Mouse (Mus musculus): Measurements from ENCODE around the gene Knstrn. TPM values are rescaled to one million over a fixed set of nuclear protein-coding genes. Genes with fewer than 3 reads are reported as not detected.
A peak's percentile ranks its signal among the peaks of the same experiment; 100 is the strongest.

The Knstrn gene
- polyA plus RNA-seq, 1 experiment from 2014 or later, result 94.0 TPM

- no peaks in the 10 kb centered on the region for H3K36me3 ChIP-seq (ENCODE audit: control insufficient read depth, insufficient read depth)
- no peak overlapping the region for H3K4me3 ChIP-seq (ENCODE audit: low read length)
- 55% methylated on average over 2 of the region's 2 CpGs for WGBS
- H3K4me2 ChIP-seq (ENCODE audit: low read depth, low read length), result no peak overlapping the region
- peaks cover 11% of the 10 kb centered on the region for H3K4me1 ChIP-seq (ENCODE audit: control insufficient read depth, insufficient read depth, low read length)
- H3K9me3 ChIP-seq (replicated peaks; ENCODE audit: control insufficient read depth, low read length), result no peaks in the 10 kb centered on the region
- H3K9ac ChIP-seq (ENCODE audit: low read length), result no peak overlapping the region
- H3K27me3 ChIP-seq (ENCODE audit: control insufficient read depth, insufficient read depth, low read length), result no peaks in the 10 kb centered on the region; the same call in none of the 2 replicates
- peak overlapping the region; percentile 30; the same call in 1 of the 2 replicates for H3K27ac ChIP-seq (ENCODE audit: low read length)
- no peak for ATAC-seq (replicated peaks; ENCODE audit: extremely low read depth, insufficient read depth, low FRiP score)
Measured at GRCm38 (mm10) chr2:118776295-118776694, 37.5 kb upstream of the Knstrn start.

DNA sequence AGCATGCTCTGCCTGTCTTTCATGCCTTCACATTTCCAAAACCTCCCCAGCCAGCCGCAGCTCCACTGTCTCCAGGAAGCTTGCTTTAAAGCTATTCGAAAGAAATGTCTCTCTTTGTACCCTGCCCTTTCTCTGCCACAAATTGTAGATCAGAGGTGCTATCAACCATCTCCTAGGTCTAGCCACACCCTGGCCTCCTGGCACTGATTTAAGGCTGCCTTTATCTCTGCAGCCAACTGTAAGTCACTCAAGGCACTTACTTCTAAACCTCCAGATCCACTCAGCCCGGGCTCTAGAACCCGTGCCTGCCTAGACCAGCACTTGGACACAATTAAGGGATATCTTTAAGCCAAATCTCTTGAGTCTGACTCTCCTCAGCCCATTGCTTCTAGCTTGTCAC is 35.4 kb upstream of the Knstrn start:
- 76% methylated on average over 4 of the region's 4 CpGs for WGBS
- no peaks in the 10 kb centered on the region; the same call in none of the 2 replicates for H3K27me3 ChIP-seq (ENCODE audit: control insufficient read depth, insufficient read depth, low read length)
- no peak overlapping the region for H3K27ac ChIP-seq (ENCODE audit: low read length)
- no peak overlapping the region for H3K9ac ChIP-seq (ENCODE audit: low read length)
- H3K36me3 ChIP-seq (ENCODE audit: control insufficient read depth, insufficient read depth), result no peaks in the 10 kb centered on the region
- no peaks in the 10 kb centered on the region for H3K9me3 ChIP-seq (replicated peaks; ENCODE audit: control insufficient read depth, low read length)
- H3K4me3 ChIP-seq (ENCODE audit: low read length), result no peak overlapping the region
- peaks cover 11% of the 10 kb centered on the region for H3K4me1 ChIP-seq (ENCODE audit: control insufficient read depth, insufficient read depth, low read length)
- no peak for ATAC-seq (replicated peaks; ENCODE audit: extremely low read depth, insufficient read depth, low FRiP score)
- no peak overlapping the region for H3K4me2 ChIP-seq (ENCODE audit: low read depth, low read length)

DNA sequence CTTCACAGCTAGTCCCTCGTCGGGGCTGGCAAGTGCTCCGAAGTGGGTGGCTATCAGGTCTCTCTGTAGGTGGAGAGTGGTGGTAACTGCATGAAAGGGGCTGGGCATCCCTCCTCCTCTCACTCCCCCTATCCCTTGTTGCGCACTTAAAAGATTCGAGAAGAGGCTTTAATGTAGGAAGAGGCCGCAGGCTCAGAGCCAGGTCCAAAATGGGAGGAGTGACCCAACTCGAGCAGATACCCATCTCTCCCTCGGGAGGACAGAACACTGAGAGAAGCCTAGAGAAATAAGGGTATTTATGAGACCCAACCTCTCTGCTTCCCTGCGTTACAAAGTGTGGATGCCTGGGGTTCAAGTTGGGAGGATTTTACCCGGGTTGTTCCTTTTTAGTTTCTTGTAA is 34.7 kb upstream of the Knstrn start:
- H3K27ac ChIP-seq (ENCODE audit: low read length), result no peak overlapping the region
- no peaks in the 10 kb centered on the region for H3K9me3 ChIP-seq (replicated peaks; ENCODE audit: control insufficient read depth, low read length)
- peak overlapping the region; percentile 39 for H3K4me3 ChIP-seq (ENCODE audit: low read length)
- ATAC-seq (replicated peaks; ENCODE audit: extremely low read depth, insufficient read depth, low FRiP score), result no peak
- H3K36me3 ChIP-seq (ENCODE audit: control insufficient read depth, insufficient read depth), result no peaks in the 10 kb centered on the region
- 11% methylated on average over 10 of the region's 10 CpGs for WGBS
- no peaks in the 10 kb centered on the region; the same call in none of the 2 replicates for H3K27me3 ChIP-seq (ENCODE audit: control insufficient read depth, insufficient read depth, low read length)
- H3K4me1 ChIP-seq (ENCODE audit: control insufficient read depth, insufficient read depth, low read length), result peaks cover 11% of the 10 kb centered on the region
- peak overlapping the region; percentile 68 for H3K4me2 ChIP-seq (ENCODE audit: low read depth, low read length)
- H3K9ac ChIP-seq (ENCODE audit: low read length), result 0 out of 2 replicates have a peak overlapping the region, but pooled peaks have one; percentile 14

DNA sequence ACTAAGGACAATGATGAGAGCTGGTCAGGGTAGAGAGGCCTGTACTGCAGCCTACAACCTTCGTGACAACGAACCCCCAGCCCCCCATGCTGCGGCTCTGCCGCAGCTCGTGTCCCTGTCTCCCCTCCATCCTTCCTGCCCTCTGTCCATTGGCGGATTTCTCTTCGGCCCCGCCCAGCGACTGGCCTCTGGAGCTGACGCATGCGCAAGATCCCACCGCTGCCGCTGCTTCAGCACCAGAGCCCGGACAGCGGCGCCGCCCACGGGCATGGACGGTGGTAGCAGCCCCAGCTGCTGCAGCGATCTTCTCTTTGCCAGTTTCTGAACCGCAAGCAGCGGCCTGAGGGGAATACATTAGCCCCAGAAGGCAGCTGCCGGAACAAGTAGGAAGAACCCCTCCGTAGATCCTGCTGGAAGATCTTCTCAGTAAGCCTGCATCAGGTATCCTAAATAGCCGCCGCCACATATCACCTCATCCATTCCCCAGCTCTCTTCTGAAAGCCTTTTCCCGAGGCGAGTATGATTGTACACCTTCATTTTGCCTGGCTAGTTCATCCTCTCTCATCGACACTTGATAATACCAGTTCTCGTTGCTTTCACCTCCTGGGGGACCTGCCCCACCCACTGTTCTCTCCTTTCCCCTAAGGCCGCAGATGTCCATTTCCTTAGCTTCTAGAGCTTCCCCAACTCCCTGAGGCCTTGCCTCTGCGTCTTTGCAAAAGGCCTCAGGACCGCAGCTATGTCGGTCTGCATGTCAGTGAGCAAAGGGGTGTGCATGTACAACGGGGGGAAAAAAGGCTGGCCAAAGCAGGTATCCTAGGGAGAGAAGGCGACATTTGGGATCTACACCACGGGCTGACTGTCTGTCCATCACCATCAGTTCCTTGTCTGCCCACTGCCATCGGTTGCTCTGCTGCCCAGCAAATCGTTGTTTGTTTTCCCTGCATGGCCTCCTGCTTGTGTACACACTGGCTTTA is 34.0 kb upstream of the Knstrn start, which contains the start of gene Disp2:
Gene Disp2, plus strand, starts transcription at position 216 of the 977 bp plus-strand sequence.
- peak; percentile 83 for ATAC-seq (replicated peaks; ENCODE audit: extremely low read depth, insufficient read depth, low FRiP score)
- Histone ChIP-seq H3K4me1 (ENCODE audit: control insufficient read depth, insufficient read depth, low read length) (peaks cover 11% of the 10 kb centered on the region), H3K4me2 (ENCODE audit: low read depth, low read length) (peak within 1 kb of the TSS; percentile 68), H3K9me3 (replicated peaks; ENCODE audit: control insufficient read depth, low read length) (no peaks in the 10 kb centered on the region), H3K27ac (ENCODE audit: low read length) (no peak within 1 kb of the TSS), H3K36me3 (ENCODE audit: control insufficient read depth, insufficient read depth) (no peaks in the 10 kb centered on the region), H3K4me3 (ENCODE audit: low read length) (peak within 1 kb of the TSS; percentile 39), H3K27me3 (ENCODE audit: control insufficient read depth, insufficient read depth, low read length) (no peaks in the 10 kb centered on the region; the same call in none of the 2 replicates), H3K9ac (ENCODE audit: low read length) (0 out of 2 replicates have a peak within 1 kb of the TSS, but pooled peaks have one; percentile 14)
- WGBS, result 12% methylated on average over 39 of the region's 39 CpGs

GRCm38 (mm10) chr2:118781115-118781514 is 32.7 kb upstream of the Knstrn start:
- H3K27ac ChIP-seq (ENCODE audit: low read length), result no peak overlapping the region
- H3K36me3 ChIP-seq (ENCODE audit: control insufficient read depth, insufficient read depth), result no peaks in the 10 kb centered on the region
- WGBS, result 40% methylated on average over 1 of the region's 1 CpGs
- H3K4me1 ChIP-seq (ENCODE audit: control insufficient read depth, insufficient read depth, low read length), result peaks cover 10% of the 10 kb centered on the region
- no peak overlapping the region for H3K9ac ChIP-seq (ENCODE audit: low read length)
- H3K9me3 ChIP-seq (replicated peaks; ENCODE audit: control insufficient read depth, low read length), result no peaks in the 10 kb centered on the region
- H3K27me3 ChIP-seq (ENCODE audit: control insufficient read depth, insufficient read depth, low read length), result no peaks in the 10 kb centered on the region; the same call in none of the 2 replicates
- no peak for ATAC-seq (replicated peaks; ENCODE audit: extremely low read depth, insufficient read depth, low FRiP score)
- H3K4me3 ChIP-seq (ENCODE audit: low read length), result no peak overlapping the region
- H3K4me2 ChIP-seq (ENCODE audit: low read depth, low read length), result no peak overlapping the region

GRCm38 (mm10) chr2:118782303-118782702 is 31.5 kb upstream of the Knstrn start:
- Histone ChIP-seq H3K4me3 (ENCODE audit: low read length) (no peak overlapping the region), H3K9ac (ENCODE audit: low read length) (no peak overlapping the region), H3K27ac (ENCODE audit: low read length) (no peak overlapping the region), H3K4me2 (ENCODE audit: low read depth, low read length) (no peak overlapping the region), H3K9me3 (replicated peaks; ENCODE audit: control insufficient read depth, low read length) (no peaks in the 10 kb centered on the region), H3K36me3 (ENCODE audit: control insufficient read depth, insufficient read depth) (no peaks in the 10 kb centered on the region), H3K27me3 (ENCODE audit: control insufficient read depth, insufficient read depth, low read length) (no peaks in the 10 kb centered on the region; the same call in none of the 2 replicates), H3K4me1 (ENCODE audit: control insufficient read depth, insufficient read depth, low read length) (peaks cover 9% of the 10 kb centered on the region)
- WGBS, result 49% methylated on average over 4 of the region's 4 CpGs
- ATAC-seq (replicated peaks; ENCODE audit: extremely low read depth, insufficient read depth, low FRiP score), result no peak

DNA sequence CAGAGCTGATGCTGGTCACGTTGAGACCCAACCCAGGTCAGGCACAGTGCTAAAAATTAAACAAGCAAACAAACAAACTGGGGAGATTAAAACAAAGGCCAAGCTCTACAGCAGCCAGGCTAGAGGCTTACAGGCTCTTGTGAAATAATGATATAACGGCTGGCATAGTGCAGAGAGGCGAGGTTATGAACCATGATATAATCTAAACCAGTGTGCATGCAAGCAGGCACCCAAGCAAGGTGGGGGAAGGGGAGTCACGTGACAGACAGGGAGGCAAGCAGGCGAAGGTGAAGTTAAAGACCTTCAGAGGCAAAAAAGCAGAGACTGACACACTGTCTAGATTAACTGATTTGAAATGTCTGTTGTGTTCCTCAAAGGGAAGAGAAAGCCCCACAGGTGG is 30.7 kb upstream of the Knstrn start:
- Histone ChIP-seq H3K9me3 (replicated peaks; ENCODE audit: control insufficient read depth, low read length) (no peaks in the 10 kb centered on the region), H3K27ac (ENCODE audit: low read length) (no peak overlapping the region), H3K4me3 (ENCODE audit: low read length) (no peak overlapping the region), H3K4me2 (ENCODE audit: low read depth, low read length) (no peak overlapping the region), H3K4me1 (ENCODE audit: control insufficient read depth, insufficient read depth, low read length) (peaks cover 9% of the 10 kb centered on the region), H3K27me3 (ENCODE audit: control insufficient read depth, insufficient read depth, low read length) (no peaks in the 10 kb centered on the region; the same call in none of the 2 replicates), H3K36me3 (ENCODE audit: control insufficient read depth, insufficient read depth) (no peaks in the 10 kb centered on the region), H3K9ac (ENCODE audit: low read length) (no peak overlapping the region)
- no peak for ATAC-seq (replicated peaks; ENCODE audit: extremely low read depth, insufficient read depth, low FRiP score)
- 51% methylated on average over 5 of the region's 5 CpGs for WGBS

GRCm38 (mm10) chr2:118783663-118784062 is 30.1 kb upstream of the Knstrn start:
- Histone ChIP-seq H3K36me3 (ENCODE audit: control insufficient read depth, insufficient read depth) (no peaks in the 10 kb centered on the region), H3K9me3 (replicated peaks; ENCODE audit: control insufficient read depth, low read length) (no peaks in the 10 kb centered on the region), H3K27ac (ENCODE audit: low read length) (no peak overlapping the region), H3K27me3 (ENCODE audit: control insufficient read depth, insufficient read depth, low read length) (no peaks in the 10 kb centered on the region; the same call in none of the 2 replicates), H3K4me1 (ENCODE audit: control insufficient read depth, insufficient read depth, low read length) (peaks cover 9% of the 10 kb centered on the region), H3K4me2 (ENCODE audit: low read depth, low read length) (no peak overlapping the region), H3K9ac (ENCODE audit: low read length) (no peak overlapping the region), H3K4me3 (ENCODE audit: low read length) (no peak overlapping the region)
- ATAC-seq (replicated peaks; ENCODE audit: extremely low read depth, insufficient read depth, low FRiP score), result no peak
- WGBS, result 84% methylated on average over 7 of the region's 7 CpGs

GRCm38 (mm10) chr2:118786525-118786924 is 27.3 kb upstream of the Knstrn start:
- 69% methylated on average over 5 of the region's 5 CpGs for WGBS
- H3K36me3 ChIP-seq (ENCODE audit: control insufficient read depth, insufficient read depth), result no peaks in the 10 kb centered on the region
- peaks cover 2% of the 10 kb centered on the region; the same call in 1 of the 2 replicates for H3K27me3 ChIP-seq (ENCODE audit: control insufficient read depth, insufficient read depth, low read length)
- H3K4me1 ChIP-seq (ENCODE audit: control insufficient read depth, insufficient read depth, low read length), result peaks cover 8% of the 10 kb centered on the region; the same call in 1 of the 2 replicates
- ATAC-seq (replicated peaks; ENCODE audit: extremely low read depth, insufficient read depth, low FRiP score), result no peak
- no peaks in the 10 kb centered on the region for H3K9me3 ChIP-seq (replicated peaks; ENCODE audit: control insufficient read depth, low read length)
- no peak overlapping the region for H3K4me2 ChIP-seq (ENCODE audit: low read depth, low read length)
- no peak overlapping the region for H3K27ac ChIP-seq (ENCODE audit: low read length)
- H3K9ac ChIP-seq (ENCODE audit: low read length), result no peak overlapping the region
- H3K4me3 ChIP-seq (ENCODE audit: low read length), result no peak overlapping the region

All from heart, embryonic 16.5 days (tissue).